Mouse (Mus musculus): ENCODE data around the gene Calm3. TPM values are rescaled to one million over a fixed set of nuclear protein-coding genes. Genes with fewer than 3 reads are reported as not detected.

Calm3 gene
- total and polyA plus RNA-seq, 2 experiments: 72.0 to 77.4 TPM

GRCm38 (mm10) chr7:16948923-16949458 lies 25.1 kb upstream of the Calm3 start:
- 77% methylated on average over 8 of the region's 8 CpGs for WGBS

GRCm38 (mm10) chr7:16947959-16948361 lies 24.0 kb upstream of the Calm3 start:
- TF ChIP-seq POLR2A (IDR thresholded peaks at IDR 0.05; ENCODE audit: extremely low read depth, insufficient read depth, low read length): no peak
- TF ChIP-seq CTCF (IDR thresholded peaks at IDR 0.05; ENCODE audit: low read depth, low read length): no peak
- peaks cover 18% of the 10 kb centered on the region for H3K27me3 ChIP-seq (ENCODE audit: control insufficient read depth, insufficient read depth, low read length)
- 23% methylated on average over 4 of the region's 4 CpGs for WGBS

More at GRCm38 (mm10) chr7:16948923-16949458, 25.1 kb upstream of the Calm3 start:
- Histone ChIP-seq H3K9ac (ENCODE audit: low read depth, low read length) (no peak overlapping the region), H3K27ac (replicated peaks; ENCODE audit: insufficient read depth, low read depth, low read length) (no peak overlapping the region), H3K4me3 (ENCODE audit: insufficient read depth, low read depth, low read length) (no peak overlapping the region), H3K27me3 (ENCODE audit: control insufficient read depth, insufficient read depth, low read length) (peaks cover 18% of the 10 kb centered on the region), H3K36me3 (ENCODE audit: control insufficient read depth, insufficient read depth, low read length) (no peaks in the 10 kb centered on the region), H3K4me1 (ENCODE audit: control insufficient read depth, insufficient read depth, low read length) (peaks cover 3% of the 10 kb centered on the region; the same call in 1 of the 2 replicates), H3K79me2 (ENCODE audit: control insufficient read depth, insufficient read depth, low read length) (no peaks in the 10 kb centered on the region)
- DNase-seq (ENCODE audit: extremely low read depth, low read depth, low spot score): no peak
- no peak for TF ChIP-seq POLR2A (IDR thresholded peaks at IDR 0.05; ENCODE audit: extremely low read depth, insufficient read depth, low read length)
- TF ChIP-seq CTCF (IDR thresholded peaks at IDR 0.05; ENCODE audit: low read depth, low read length): no peak

GRCm38 (mm10) chr7:16947349-16947895 lies 23.5 kb upstream of the Calm3 start:
- TF ChIP-seq POLR2A (IDR thresholded peaks at IDR 0.05; ENCODE audit: extremely low read depth, insufficient read depth, low read length): no peak
- no peak for TF ChIP-seq CTCF (IDR thresholded peaks at IDR 0.05; ENCODE audit: low read depth, low read length)
- no peak overlapping the region for H3K9ac ChIP-seq (ENCODE audit: low read depth, low read length)
- WGBS: 28% methylated on average over 21 of the region's 22 CpGs
- peaks cover 18% of the 10 kb centered on the region for H3K27me3 ChIP-seq (ENCODE audit: control insufficient read depth, insufficient read depth, low read length)
- no peaks in the 10 kb centered on the region for H3K36me3 ChIP-seq (ENCODE audit: control insufficient read depth, insufficient read depth, low read length)
- no peak overlapping the region for H3K4me3 ChIP-seq (ENCODE audit: insufficient read depth, low read depth, low read length)
- no peaks in the 10 kb centered on the region for H3K79me2 ChIP-seq (ENCODE audit: control insufficient read depth, insufficient read depth, low read length)
- no peak overlapping the region for H3K27ac ChIP-seq (replicated peaks; ENCODE audit: insufficient read depth, low read depth, low read length)
- peaks cover 3% of the 10 kb centered on the region; the same call in 1 of the 2 replicates for H3K4me1 ChIP-seq (ENCODE audit: control insufficient read depth, insufficient read depth, low read length)
- no peak for DNase-seq (ENCODE audit: extremely low read depth, low read depth, low spot score)

More at GRCm38 (mm10) chr7:16947959-16948361, 24.0 kb upstream of the Calm3 start:
- Histone ChIP-seq H3K79me2 (ENCODE audit: control insufficient read depth, insufficient read depth, low read length) (no peaks in the 10 kb centered on the region), H3K36me3 (ENCODE audit: control insufficient read depth, insufficient read depth, low read length) (no peaks in the 10 kb centered on the region), H3K27ac (replicated peaks; ENCODE audit: insufficient read depth, low read depth, low read length) (no peak overlapping the region), H3K4me3 (ENCODE audit: insufficient read depth, low read depth, low read length) (no peak overlapping the region), H3K9ac (ENCODE audit: low read depth, low read length) (no peak overlapping the region), H3K4me1 (ENCODE audit: control insufficient read depth, insufficient read depth, low read length) (peaks cover 3% of the 10 kb centered on the region; the same call in 1 of the 2 replicates)
- DNase-seq (ENCODE audit: extremely low read depth, low read depth, low spot score): no peak

DNA sequence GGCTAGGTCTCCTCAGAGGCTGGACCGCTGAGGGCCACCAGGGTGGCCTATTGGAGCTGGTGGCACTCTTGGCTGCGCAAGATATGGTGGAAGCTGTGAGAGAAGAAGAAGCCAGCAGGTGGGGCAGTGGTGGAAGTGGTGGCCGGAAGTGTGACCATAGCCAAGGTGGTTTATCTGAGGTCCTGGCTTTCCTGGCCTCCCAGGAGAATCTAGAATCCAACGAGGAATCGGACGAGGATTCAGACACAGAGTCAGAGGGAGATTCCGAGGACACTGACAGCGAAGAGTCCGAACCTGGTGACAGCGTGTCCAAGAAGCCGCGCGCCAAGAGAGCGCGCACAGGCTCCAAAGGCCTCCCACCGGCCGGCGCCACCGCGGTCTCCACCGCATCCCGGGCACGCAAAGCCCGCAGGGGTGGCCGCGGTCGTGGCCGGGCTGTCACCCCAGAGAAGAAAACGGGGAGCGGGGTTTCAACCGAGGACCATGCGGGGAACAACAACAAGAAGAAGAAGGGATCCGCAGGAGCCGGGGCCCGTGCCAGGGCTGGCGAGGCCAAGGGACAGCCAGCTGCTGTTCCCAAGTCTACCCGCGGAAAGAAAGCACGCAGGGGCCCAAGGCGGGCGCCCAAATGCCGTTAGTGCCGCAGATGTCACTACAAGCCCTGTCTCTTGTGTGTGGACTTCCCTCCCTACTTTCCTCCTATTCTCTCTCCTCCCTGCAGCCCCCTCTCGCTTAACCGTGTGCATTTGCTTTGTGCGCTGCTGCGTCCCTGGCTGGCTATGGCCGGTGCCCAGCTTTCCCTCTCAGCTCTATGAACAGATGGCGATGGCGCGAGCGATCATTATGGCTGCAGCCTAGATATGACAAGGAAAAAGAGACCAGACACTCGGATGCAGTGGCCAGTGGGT lies 22.8 kb upstream of the Calm3 start:
- no peak for TF ChIP-seq POLR2A (IDR thresholded peaks at IDR 0.05; ENCODE audit: extremely low read depth, insufficient read depth, low read length)
- no peak for TF ChIP-seq CTCF (IDR thresholded peaks at IDR 0.05; ENCODE audit: low read depth, low read length)
- no peak overlapping the region for H3K27ac ChIP-seq (replicated peaks; ENCODE audit: insufficient read depth, low read depth, low read length)
- peaks cover 3% of the 10 kb centered on the region; the same call in 1 of the 2 replicates for H3K4me1 ChIP-seq (ENCODE audit: control insufficient read depth, insufficient read depth, low read length)
- WGBS: 8% methylated on average over 53 of the region's 53 CpGs
- no peak for DNase-seq (ENCODE audit: extremely low read depth, low read depth, low spot score)
- no peaks in the 10 kb centered on the region for H3K79me2 ChIP-seq (ENCODE audit: control insufficient read depth, insufficient read depth, low read length)
- H3K9ac ChIP-seq (ENCODE audit: low read depth, low read length): no peak overlapping the region
- peaks cover 18% of the 10 kb centered on the region for H3K27me3 ChIP-seq (ENCODE audit: control insufficient read depth, insufficient read depth, low read length)
- H3K36me3 ChIP-seq (ENCODE audit: control insufficient read depth, insufficient read depth, low read length): no peaks in the 10 kb centered on the region
- no peak overlapping the region for H3K4me3 ChIP-seq (ENCODE audit: insufficient read depth, low read depth, low read length)

- DNase-seq (ENCODE audit: extremely low read depth, low read depth, low spot score): no peak
- H3K79me2 ChIP-seq (ENCODE audit: control insufficient read depth, insufficient read depth, low read length): no peaks in the 10 kb centered on the region
- WGBS: 27% methylated on average over 17 of the region's 17 CpGs
- H3K4me3 ChIP-seq (ENCODE audit: insufficient read depth, low read depth, low read length): no peak overlapping the region
- TF ChIP-seq POLR2A (IDR thresholded peaks at IDR 0.05; ENCODE audit: extremely low read depth, insufficient read depth, low read length): no peak
- H3K27me3 ChIP-seq (ENCODE audit: control insufficient read depth, insufficient read depth, low read length): peaks cover 18% of the 10 kb centered on the region
- peaks cover 3% of the 10 kb centered on the region; the same call in 1 of the 2 replicates for H3K4me1 ChIP-seq (ENCODE audit: control insufficient read depth, insufficient read depth, low read length)
- no peaks in the 10 kb centered on the region for H3K36me3 ChIP-seq (ENCODE audit: control insufficient read depth, insufficient read depth, low read length)
- H3K27ac ChIP-seq (replicated peaks; ENCODE audit: insufficient read depth, low read depth, low read length): no peak overlapping the region
- H3K9ac ChIP-seq (ENCODE audit: low read depth, low read length): no peak overlapping the region
These were observed 21.5 kb upstream of the Calm3 start for GRCm38 (mm10) chr7:16945419-16945818.
